ENCODE assay signal across 8 mouse cellular contexts in genomic region chr2:30133613-30134377, GRCm38 (mm10). TPM values are rescaled to one million over a fixed set of nuclear protein-coding genes. Genes with fewer than 3 reads are reported as not detected.
DNase-seq lines count a peak whose midpoint lies in the region; ATAC-seq and TF ChIP-seq lines count a peak whose summit lies in the region.

Gene Tbc1d13 (plus strand): TSS chr2:30133746.

- no peak for TF ChIP-seq CTCF in MEL (IDR thresholded peaks at IDR 0.05 in 2 of 3, conservative IDR thresholded peaks at IDR 0.05 in 1 of 3; ENCODE audit: control insufficient read depth in 1 of 3, insufficient read depth in 1 of 3, low read depth in 2 of 3, low read length in 3 of 3, poor library complexity in 1 of 3, severe bottlenecking in 1 of 3)
- TF ChIP-seq CTCF in cerebellum, adult 2 months (IDR thresholded peaks at IDR 0.05; ENCODE audit: borderline replicate concordance, insufficient read depth, low read depth, low read length), result no peak
- TF ChIP-seq CTCF in forebrain, postnatal 0 days (IDR thresholded peaks at IDR 0.05; ENCODE audit: low read depth), result 0 out of 2 replicates have a peak, but pooled peaks have one; percentile 19

- H3K79me2 ChIP-seq in MEL (ENCODE audit: control insufficient read depth, insufficient read depth, low read length, poor library complexity), result peaks cover 9% of the 10 kb centered on the region

- peaks cover 0 to 8% of the 10 kb centered on the region in 2 experiments; a peak in 2 of 4 replicates for H3K36me3 ChIP-seq in MEL (ENCODE audit: control insufficient read depth in 1 of 2, insufficient read depth in 2 of 2, low read length in 2 of 2)
- H3K36me3 ChIP-seq in forebrain, postnatal 0 days (ENCODE audit: insufficient read depth), result peaks cover 10% of the 10 kb centered on the region
- H3K36me3 ChIP-seq in lung, embryonic 15.5 days, result peaks cover 18% of the 10 kb centered on the region; the same call in 1 of the 2 replicates

- ATAC-seq in forebrain, postnatal 0 days, result peak; percentile 98
- peak; percentile 94 for ATAC-seq in lung, embryonic 15.5 days (ENCODE audit: borderline replicate concordance, extremely low read depth, low FRiP score, low TSS enrichment)

- WGBS in cerebellum, adult 2 months, result under 1% methylated on average over 46 of the region's 46 CpGs
- WGBS in forebrain, postnatal 0 days, result under 1% methylated on average over 46 of the region's 46 CpGs
- under 1% methylated on average over 46 of the region's 46 CpGs for WGBS in lung, embryonic 15.5 days

- peak in 1 of 2 experiments; percentile 66; a peak in 2 of 4 replicates for TF ChIP-seq EP300 in MEL (IDR thresholded peaks at IDR 0.05; ENCODE audit: low read depth in 1 of 2, low read length in 2 of 2)

- H3K9ac ChIP-seq in MEL (ENCODE audit: control insufficient read depth, low read depth, low read length, poor library complexity, severe bottlenecking), result peak within 1 kb of the TSS; percentile 78
- peak within 1 kb of the TSS; percentile 77 for H3K9ac ChIP-seq in forebrain, postnatal 0 days
- peak within 1 kb of the TSS; percentile 63 for H3K9ac ChIP-seq in lung, embryonic 15.5 days

- no peaks in the 10 kb centered on the region for H3K27me3 ChIP-seq in MEL (ENCODE audit: control insufficient read depth in 1 of 2, insufficient read depth in 2 of 2, low read length in 2 of 2)
- H3K27me3 ChIP-seq in cerebellum, adult 2 months (ENCODE audit: control insufficient read depth, insufficient read depth, low read length), result no peaks in the 10 kb centered on the region
- H3K27me3 ChIP-seq in forebrain, postnatal 0 days (ENCODE audit: insufficient read depth, low read length), result no peaks in the 10 kb centered on the region
- no peaks in the 10 kb centered on the region for H3K27me3 ChIP-seq in lung, embryonic 15.5 days

- TF ChIP-seq POLR2A in MEL (IDR thresholded peaks at IDR 0.05; ENCODE audit: control insufficient read depth in 1 of 2, insufficient read depth in 1 of 2, low read depth in 1 of 2, low read length in 2 of 2, poor library complexity in 1 of 2), result peak; percentile 90 to 100
- TF ChIP-seq POLR2A in cerebellum, adult 2 months (IDR thresholded peaks at IDR 0.05; ENCODE audit: borderline replicate concordance, insufficient read depth, low read length), result peak; percentile 98

- peak within 1 kb of the TSS; percentile 88 for H3K4me2 ChIP-seq in forebrain, postnatal 0 days (ENCODE audit: low read depth)
- H3K4me2 ChIP-seq in lung, embryonic 15.5 days, result peak within 1 kb of the TSS; percentile 64

- H3K4me1 ChIP-seq in MEL (ENCODE audit: control insufficient read depth in 1 of 2, insufficient read depth in 2 of 2, low read length in 2 of 2), result peaks cover 2 to 11% of the 10 kb centered on the region in 2 experiments; a peak in 2 of 4 replicates
- H3K4me1 ChIP-seq in cerebellum, adult 2 months (ENCODE audit: control insufficient read depth, insufficient read depth, low read length), result peaks cover 3% of the 10 kb centered on the region; the same call in 1 of the 2 replicates
- H3K4me1 ChIP-seq in forebrain, postnatal 0 days (ENCODE audit: insufficient read depth), result peaks cover 21% of the 10 kb centered on the region
- peaks cover 20% of the 10 kb centered on the region for H3K4me1 ChIP-seq in lung, embryonic 15.5 days

- H3K27ac ChIP-seq in MEL (ENCODE audit: control insufficient read depth, low read depth, low read length), result peak within 1 kb of the TSS; percentile 97
- H3K27ac ChIP-seq in cerebellum, adult 2 months (ENCODE audit: insufficient read depth, low read length), result peak within 1 kb of the TSS; percentile 33
- H3K27ac ChIP-seq in forebrain, postnatal 0 days (ENCODE audit: low read depth, low read length), result peak within 1 kb of the TSS; percentile 69
- H3K27ac ChIP-seq in lung, embryonic 15.5 days, result peak within 1 kb of the TSS; percentile 72

- H3K9me3 ChIP-seq in MEL (replicated peaks; ENCODE audit: insufficient read depth, low read length), result no peaks in the 10 kb centered on the region
- no peaks in the 10 kb centered on the region for H3K9me3 ChIP-seq in forebrain, postnatal 0 days (ENCODE audit: low read length)
- H3K9me3 ChIP-seq in lung, embryonic 15.5 days, result no peaks in the 10 kb centered on the region

- H3K4me3 ChIP-seq in MEL (ENCODE audit: control insufficient read depth in 1 of 2, insufficient read depth in 1 of 2, low read depth in 2 of 2, low read length in 2 of 2), result peak within 1 kb of the TSS; percentile 66 to 74
- peak within 1 kb of the TSS; percentile 65 for H3K4me3 ChIP-seq in cerebellum, adult 2 months (replicated peaks; ENCODE audit: insufficient read depth, low read depth, low read length)
- H3K4me3 ChIP-seq in forebrain, postnatal 0 days (ENCODE audit: low read depth, low read length), result peak within 1 kb of the TSS; percentile 88
- peak within 1 kb of the TSS; percentile 65 for H3K4me3 ChIP-seq in lung, embryonic 15.5 days

- TF ChIP-seq RAD21 in MEL (IDR thresholded peaks at IDR 0.05; ENCODE audit: low read depth, low read length), result no peak

- DNase-seq in MEL (ENCODE audit: low read depth, low spot score), result peak; percentile 99
- DNase-seq in cerebellum, adult 2 months, result peak; percentile 97
- peak; percentile 95 for DNase-seq in forebrain, postnatal 0 days
- peak; percentile 99 for DNase-seq in heart, postnatal 4 days
- peak; percentile 95 to 97 for DNase-seq in layer of hippocampus, adult 8-10 months (ENCODE audit: low spot score in 2 of 2)
- peak; percentile 94 for DNase-seq in ovary, adult 18-20 months (ENCODE audit: low spot score)
- DNase-seq in thymus, postnatal 0 days (ENCODE audit: low spot score), result peak; percentile 97

TF ChIP-seq in MEL, 35 proteins besides CTCF, POLR2A, EP300 and RAD21 (continues in another document):
- TF ChIP-seq POLR2AphosphoS2 (IDR thresholded peaks at IDR 0.05; ENCODE audit: low read length) (peak; percentile 100), USF2 (IDR thresholded peaks at IDR 0.05; ENCODE audit: borderline replicate concordance in 1 of 2, insufficient read depth in 1 of 2, low read depth in 1 of 2, low read length in 2 of 2) (peak; percentile 92 to 96), MYC (IDR thresholded peaks at IDR 0.05; ENCODE audit: low read depth, low read length) (peak; percentile 85), USF1 (IDR thresholded peaks at IDR 0.05; ENCODE audit: low read depth, low read length) (peak; percentile 100), GATA1 (IDR thresholded peaks at IDR 0.05; ENCODE audit: low read depth, low read length) (no peak), ETS1 (IDR thresholded peaks at IDR 0.05; ENCODE audit: low read depth, low read length) (peak; percentile 66), MXI1 (IDR thresholded peaks at IDR 0.05; ENCODE audit: low read depth, low read length) (peak; percentile 95), TCF12 (IDR thresholded peaks at IDR 0.05; ENCODE audit: low read depth, low read length) (peak; percentile 86), ZC3H11A (IDR thresholded peaks at IDR 0.05; ENCODE audit: low read depth, low read length) (no peak), SIN3A (IDR thresholded peaks at IDR 0.05; ENCODE audit: low read length) (peak; percentile 95), KAT2A (conservative IDR thresholded peaks at IDR 0.05; ENCODE audit: low read depth, low read length) (no peak; the same call in 1 of the 2 replicates), MYB (IDR thresholded peaks at IDR 0.05; ENCODE audit: low read depth, low read length) (peak; percentile 75), ELF1 (IDR thresholded peaks at IDR 0.05; ENCODE audit: low read depth, low read length) (peak; percentile 85), MEF2A (IDR thresholded peaks at IDR 0.05; ENCODE audit: extremely low read depth, insufficient replicate concordance, low read depth, low read length, poor library complexity, severe bottlenecking) (no peak), ZNF384 (IDR thresholded peaks at IDR 0.05; ENCODE audit: low read depth, low read length) (no peak), BHLHE40 (IDR thresholded peaks at IDR 0.05; ENCODE audit: borderline replicate concordance, low read depth, low read length) (peak; percentile 95), TBP (IDR thresholded peaks at IDR 0.05; ENCODE audit: low read depth, low read length) (peak; percentile 97), MAFK (IDR thresholded peaks at IDR 0.05; ENCODE audit: borderline replicate concordance, low read depth, low read length) (no peak), ZKSCAN1 (IDR thresholded peaks at IDR 0.05; ENCODE audit: low read depth, low read length) (no peak), NRF1 (IDR thresholded peaks at IDR 0.05; ENCODE audit: insufficient read depth, low read depth, low read length, poor library complexity, severe bottlenecking) (peak; percentile 70), UBTF (IDR thresholded peaks at IDR 0.05; ENCODE audit: borderline replicate concordance, insufficient read depth, low read depth, low read length) (no peak), GABPA (IDR thresholded peaks at IDR 0.05; ENCODE audit: low read depth, low read length) (no peak), CHD1 (IDR thresholded peaks at IDR 0.05; ENCODE audit: low read depth, low read length) (no peak), MAZ (IDR thresholded peaks at IDR 0.05; ENCODE audit: low read depth, low read length) (peak; percentile 99), SMC3 (IDR thresholded peaks at IDR 0.05; ENCODE audit: low read depth, low read length) (no peak), ZMIZ1 (IDR thresholded peaks at IDR 0.05; ENCODE audit: low read depth, low read length) (peak; percentile 98), E2F4 (IDR thresholded peaks at IDR 0.05; ENCODE audit: borderline replicate concordance, low read depth, low read length) (no peak), JUND (IDR thresholded peaks at IDR 0.05; ENCODE audit: low read depth, low read length) (no peak), RCOR1 (IDR thresholded peaks at IDR 0.05; ENCODE audit: low read depth, low read length) (no peak), NELFE (IDR thresholded peaks at IDR 0.05; ENCODE audit: low read depth, low read length) (peak; percentile 98), MAX (IDR thresholded peaks at IDR 0.05; ENCODE audit: low read length) (peak; percentile 98)

RNA-seq across cellular contexts. Expression of gene Tbc1d13, which starts in this region (rescaled TPM):
- total RNA-seq in MEL (2012; rRNA removed), result 49.1 and 62.4 TPM in 2 replicates
- 10 to 100 TPM in 1 of 2 experiments, not detected in 1; 78.5 TPM for polyA plus RNA-seq in MEL (2012; ENCODE audit: insufficient read depth in 1 of 2, insufficient read length in 2 of 2, low read depth in 1 of 2, low replicate concordance in 2 of 2, missing spikeins in 1 of 2)
- 57.7 and 58.2 TPM in 2 replicates for polyA plus RNA-seq in cerebellum, adult 2 months (2012; rRNA removed)
- 116 and 135 TPM in 2 replicates for total RNA-seq in forebrain, postnatal 0 days (2014; rRNA removed)
- polyA plus RNA-seq in forebrain, postnatal 0 days (2015; fragmentation: Nextera tagmentation; extraction: Ambion mirVana), result 5.0 and 8.3 TPM in 2 replicates
- 10 to 100 TPM; 23.9 to 27.4 TPM for total RNA-seq in heart, postnatal 4 days (2021)
- 10 to 100 TPM; 49.6 to 61.9 (median 58.5) TPM for total RNA-seq in layer of hippocampus, adult 8-10 months (2022)
- 8.3 and 9.5 TPM in 2 replicates for polyA plus RNA-seq in lung, embryonic 15.5 days (2015; fragmentation: Nextera tagmentation; extraction: Ambion mirVana)
- polyA plus RNA-seq in thymus, postnatal 0 days (2015; fragmentation: Nextera tagmentation; extraction: Ambion mirVana), result 4.9 and 5.7 TPM in 2 replicates

Comparison
In these comparisons a context has a peak if more than half of its experiments do, and no peak if none do; other contexts are left out.
1. Peak in every context shown above with its lines: DNase-seq, ATAC-seq, H3K4me3 ChIP-seq and H3K27ac ChIP-seq.
2. H3K27ac ChIP-seq: peak in every context shown above with its lines; median percentile 97 in MEL; 72 in lung, embryonic 15.5 days; 69 in forebrain, postnatal 0 days; 33 in cerebellum, adult 2 months.